Mouse (Mus musculus) retina, adult 2 months (tissue): Measurements from ENCODE around the gene Cyp39a1.
A peak's percentile ranks its signal among the peaks of the same experiment; 100 is the strongest.

ENCODE experiments used
- DNase-seq: peaks from one replicate; pipeline ENCODE4 v3.0.0-alpha.2; 2012; ENCODE audit warnings: low read depth, low spot score

The Cyp39a1 gene

DNA sequence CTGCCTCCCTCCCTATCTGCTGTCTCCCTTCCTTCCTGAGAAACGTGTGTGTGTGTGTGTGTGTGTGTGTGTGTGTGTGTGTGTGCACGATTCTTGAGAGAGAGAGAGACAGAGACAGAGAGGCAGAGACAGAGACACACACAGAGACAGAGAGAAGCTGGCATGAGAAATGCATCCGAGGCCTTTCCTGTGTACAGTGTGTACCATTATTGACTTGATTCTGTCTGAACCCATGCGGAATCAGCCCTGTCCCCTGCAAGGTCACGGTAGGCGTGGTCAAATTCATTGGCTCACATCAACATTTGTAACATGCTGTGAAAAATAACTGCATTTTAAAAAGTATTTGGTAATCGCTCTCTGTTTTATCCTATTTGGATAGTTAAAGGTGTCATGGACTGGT lies 16.9 kb downstream of the Cyp39a1 start:
- no peak for DNase-seq

DNA sequence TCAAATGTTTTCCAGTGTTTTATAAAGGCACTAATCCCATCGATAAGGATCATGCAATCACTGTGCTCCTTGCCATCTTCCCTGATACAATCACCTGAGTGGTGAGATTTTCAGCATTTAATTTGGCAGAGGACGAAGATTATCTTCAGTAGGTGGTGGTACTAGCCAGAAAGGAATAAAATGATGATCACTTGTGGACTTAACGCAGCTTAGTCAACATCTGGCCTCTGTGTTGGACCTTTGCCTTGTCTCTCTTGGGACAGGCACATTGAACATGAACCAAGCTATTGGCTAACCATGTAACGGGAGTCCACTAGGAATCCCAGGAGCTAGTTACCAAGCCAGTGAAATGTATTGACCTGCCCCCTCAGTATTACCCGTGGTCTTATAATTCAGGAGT lies 17.4 kb downstream of the Cyp39a1 start:
- no peak for DNase-seq

DNA sequence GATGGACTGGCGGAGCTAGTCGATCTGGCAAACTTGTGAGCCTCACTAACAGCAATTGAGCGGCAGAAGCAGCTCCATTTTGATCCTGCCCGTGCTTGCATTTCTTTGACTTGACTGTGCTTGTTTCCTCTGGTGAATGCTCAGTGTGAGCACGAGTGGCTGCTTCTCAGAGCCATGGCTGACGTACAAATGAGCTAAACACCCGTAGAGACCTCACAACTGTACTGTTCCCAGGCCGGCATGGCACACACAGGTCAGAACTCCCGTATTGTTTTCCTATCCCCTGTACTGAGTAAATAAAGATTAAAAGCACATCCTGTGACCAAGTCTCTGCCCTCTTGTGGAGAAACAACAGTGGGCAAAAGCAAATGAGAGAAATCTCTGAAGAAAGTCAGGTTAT lies 22.4 kb downstream of the Cyp39a1 start:
- DNase-seq, result no peak

DNA sequence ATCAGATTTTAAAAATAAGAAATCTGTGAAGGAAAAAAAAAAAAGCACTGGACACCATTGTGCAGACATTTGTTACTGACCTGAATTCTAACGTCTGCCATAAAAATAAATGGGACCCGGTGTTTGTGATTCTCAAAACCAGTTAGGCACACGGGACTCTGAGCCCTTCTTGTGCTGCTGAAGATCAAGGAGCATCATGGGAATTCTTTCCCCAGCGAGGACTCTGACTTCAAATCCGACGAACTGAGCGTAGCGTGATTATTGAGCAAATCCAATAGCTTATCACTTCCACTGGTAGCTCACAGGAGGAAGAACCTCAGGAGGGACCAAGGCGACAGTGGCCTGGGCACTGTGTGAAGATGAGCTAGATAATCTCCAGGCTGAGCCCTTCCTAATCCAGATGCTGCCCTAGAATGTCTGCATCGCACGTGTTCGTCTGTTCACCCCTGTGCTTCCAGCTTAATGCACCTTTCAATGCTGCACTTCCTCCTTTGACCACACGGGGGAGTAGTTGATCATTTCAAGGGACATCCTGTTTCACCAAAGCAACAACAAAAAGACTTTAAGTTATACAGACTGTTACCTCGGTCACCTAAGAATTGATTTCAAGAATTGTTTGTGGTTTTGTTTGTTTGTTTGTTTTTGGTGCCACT lies 31.9 kb downstream of the Cyp39a1 start:
- DNase-seq, result peak; percentile 76

DNA sequence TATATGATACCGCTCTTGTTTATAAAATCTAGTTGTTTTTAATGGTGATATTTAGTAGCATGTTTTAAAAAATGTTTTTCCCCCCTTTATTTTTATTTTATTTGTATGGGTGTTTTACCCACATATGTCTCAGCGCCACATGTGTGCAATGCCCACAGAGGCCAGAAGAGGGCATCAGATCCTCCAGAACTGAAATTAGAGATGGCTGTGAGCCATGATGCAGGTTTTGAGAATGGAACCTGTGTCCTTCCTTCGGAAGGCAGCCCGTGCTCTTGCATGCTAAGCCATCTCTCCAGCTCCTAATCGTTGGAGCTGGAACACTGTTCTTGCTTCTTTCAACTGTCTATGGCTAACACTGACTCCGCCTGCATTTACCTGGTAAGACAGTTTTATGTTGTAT lies 33.8 kb downstream of the Cyp39a1 start:
- DNase-seq, result no peak

DNA sequence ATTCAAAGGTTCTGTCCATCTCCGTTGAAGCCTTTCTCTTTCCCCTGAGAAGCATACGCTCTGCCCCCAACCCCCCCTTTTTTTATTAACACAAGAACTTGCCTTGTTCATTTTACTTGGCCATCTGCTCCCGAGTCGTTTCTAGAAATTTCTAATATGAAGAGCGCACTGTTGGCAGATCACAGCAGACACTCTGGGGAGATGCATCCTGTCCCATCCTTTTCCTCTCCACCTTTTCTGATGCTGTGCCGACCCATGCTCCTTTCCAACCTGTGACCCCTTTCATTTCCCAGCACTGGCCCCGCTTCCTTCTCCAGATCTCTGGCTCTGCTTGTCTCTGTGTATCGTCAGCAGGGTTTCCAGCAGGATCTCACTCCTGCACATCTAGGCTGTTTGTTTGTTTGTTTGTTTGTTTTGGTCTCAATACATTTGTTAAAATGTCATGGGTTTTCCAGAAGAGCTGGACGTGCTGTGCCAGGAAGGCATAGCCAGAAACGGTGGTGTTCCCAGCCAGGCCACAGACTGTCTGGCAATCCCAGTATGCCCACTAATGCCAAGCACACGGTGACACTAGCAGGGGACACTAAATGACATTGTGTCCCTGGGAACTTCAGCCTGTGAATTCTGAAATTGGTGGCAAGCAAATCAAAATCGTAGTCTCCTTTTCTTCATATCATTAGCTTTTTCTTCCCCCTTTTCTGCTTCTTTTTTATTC lies 37.1 kb downstream of the Cyp39a1 start:
- DNase-seq, result no peak

DNA sequence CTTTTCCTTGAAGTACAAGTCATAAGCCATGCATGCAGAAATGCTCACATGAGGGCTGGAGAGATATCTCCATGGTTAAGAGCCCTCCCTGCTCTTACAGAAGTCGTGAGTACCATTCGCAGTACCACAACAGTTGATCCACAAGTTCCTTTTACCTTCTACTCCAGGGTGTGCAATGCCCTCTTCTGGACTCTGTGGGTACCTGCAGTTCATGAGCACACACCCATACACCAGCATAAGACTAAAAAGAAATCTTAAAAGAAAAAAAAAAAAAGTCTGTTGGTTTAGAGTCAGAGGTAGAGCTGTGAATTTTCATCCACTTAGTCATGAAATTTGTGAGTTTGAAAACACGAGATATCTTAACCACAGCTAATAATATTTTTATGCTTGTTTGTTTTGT lies 39.5 kb downstream of the Cyp39a1 start:
- no peak for DNase-seq

DNA sequence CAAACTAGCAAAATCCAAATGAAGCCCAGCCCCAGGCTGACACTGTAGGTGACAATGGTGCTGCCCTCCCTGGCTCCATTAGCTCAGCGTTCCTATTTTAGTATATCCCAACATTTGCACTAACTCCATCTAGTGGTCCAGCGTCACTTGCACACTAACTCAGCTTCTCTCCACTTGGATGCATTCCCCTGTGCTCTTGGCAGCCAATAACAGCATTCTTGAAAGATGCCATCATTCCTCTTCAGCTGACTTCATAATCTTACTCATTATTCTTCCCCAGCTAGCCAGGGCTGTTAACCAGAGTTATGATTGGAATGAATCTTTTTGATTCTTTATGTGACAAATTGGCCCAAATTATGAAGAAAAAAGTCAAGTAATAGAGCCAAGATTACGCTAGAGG lies 40.0 kb downstream of the Cyp39a1 start:
- DNase-seq, result no peak

DNA sequence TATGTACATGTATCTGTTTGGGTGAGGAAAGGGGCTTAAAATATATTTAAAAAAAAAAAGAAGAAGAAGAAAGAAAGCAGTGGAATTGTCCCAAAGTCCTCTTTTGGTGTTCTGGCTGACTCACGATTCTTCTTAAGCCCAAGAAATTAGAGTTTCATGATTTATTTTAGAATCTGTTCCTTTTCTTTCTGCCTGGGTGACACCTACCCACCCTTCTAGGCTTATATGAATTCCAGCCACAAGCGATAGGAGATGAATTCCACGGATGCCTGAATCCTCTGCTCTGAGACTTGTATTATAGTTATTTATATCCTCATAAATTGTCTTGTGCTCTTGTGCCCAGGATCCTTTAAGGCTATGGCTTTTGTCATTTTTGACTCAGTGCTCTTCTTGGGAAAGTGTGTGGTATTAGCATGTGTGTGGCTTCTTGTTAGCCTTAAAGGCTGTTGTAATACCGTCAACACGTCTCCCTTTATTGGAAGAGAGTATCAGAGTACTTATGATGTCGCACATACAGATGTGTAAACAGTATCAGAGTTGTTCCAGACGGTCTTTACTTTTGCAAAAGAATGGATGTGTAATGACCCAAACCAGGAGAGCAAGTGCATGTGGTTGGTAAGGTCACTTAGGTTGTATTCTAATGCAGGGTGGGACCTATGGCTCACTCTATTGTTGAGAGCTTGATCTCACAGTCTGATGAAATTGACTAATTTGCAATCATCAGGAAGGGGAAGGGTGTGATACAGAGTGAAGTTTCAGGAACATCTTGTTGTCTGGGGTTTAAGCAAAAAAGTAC lies 44.5 kb downstream of the Cyp39a1 start:
- no peak for DNase-seq

DNA sequence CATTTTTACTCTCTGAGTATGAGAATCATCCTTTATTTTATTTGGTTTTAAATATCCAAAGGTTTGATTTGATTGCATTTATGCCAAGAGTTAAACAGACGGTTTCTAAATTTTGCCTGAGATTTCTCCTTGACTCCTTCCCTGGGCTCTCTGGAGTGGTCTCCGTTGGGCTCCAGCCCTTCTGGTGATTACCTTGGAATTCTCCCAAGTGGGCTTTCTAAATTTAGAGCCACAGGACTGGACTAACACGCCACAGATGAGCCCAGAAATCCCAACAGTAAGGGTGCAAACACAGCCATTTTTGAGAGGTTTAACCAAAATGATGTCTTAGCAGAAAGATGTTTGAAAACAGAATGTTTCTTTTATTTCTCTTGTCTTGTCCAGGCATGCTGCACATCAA lies 47.0 kb downstream of the Cyp39a1 start:
- no peak for DNase-seq

DNA sequence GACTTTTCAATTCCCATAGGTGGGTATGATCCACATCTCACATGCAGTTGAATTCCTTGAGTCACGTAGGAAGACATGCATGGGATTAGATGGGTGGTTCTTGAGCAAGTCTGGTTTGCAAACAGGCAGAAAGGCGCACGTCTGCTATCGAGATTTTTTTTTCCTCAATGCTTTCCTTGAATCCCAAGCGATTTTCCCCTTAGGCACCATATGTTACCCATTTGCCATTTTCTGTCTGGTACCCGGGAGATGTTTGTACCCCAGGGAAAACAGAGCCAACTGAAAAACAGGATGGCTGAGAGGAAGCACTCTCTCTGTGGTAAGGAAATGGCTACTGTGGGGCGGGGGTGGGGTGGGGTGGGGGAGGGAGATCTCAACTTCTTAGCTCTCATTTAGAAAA lies 49.4 kb downstream of the Cyp39a1 start:
- no peak for DNase-seq

DNA sequence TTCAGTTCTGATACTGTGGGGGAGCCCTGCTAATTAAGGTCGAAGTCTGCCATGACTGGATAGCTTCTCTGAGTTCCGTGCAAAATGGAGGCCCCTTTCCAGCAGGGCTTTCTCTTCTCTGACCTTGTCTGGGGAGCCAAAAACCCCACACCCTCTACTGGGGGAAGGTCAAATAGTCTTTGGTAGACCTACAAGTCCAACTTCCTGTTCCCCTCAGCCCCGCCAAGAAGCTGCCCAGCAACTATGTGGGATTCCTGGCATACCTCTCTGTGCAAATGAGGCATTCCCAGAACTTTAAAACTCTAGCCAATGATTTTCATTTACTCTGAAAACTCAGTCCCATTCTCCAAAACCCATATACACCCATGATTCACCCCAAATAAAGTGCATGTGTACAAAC lies 52.2 kb downstream of the Cyp39a1 start:
- no peak for DNase-seq

DNA sequence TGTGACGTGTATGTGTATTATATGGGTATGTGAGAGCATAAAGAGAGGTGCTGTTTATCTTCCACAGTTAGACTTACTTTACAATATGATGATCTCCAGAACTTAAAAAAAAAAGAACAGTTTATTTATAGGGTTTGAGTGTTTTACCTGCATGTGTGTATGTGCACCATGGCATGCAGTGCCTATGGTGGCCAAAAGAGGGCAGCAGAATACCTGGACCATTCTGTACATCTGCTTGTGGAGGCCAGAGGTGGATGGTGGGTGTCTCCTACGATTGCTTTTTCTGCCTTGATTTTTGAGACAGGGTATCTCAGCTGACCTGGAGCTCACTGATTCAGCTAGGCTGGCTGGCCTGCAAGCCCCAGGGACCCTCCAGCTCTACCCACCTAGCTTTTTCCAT lies 57.3 kb downstream of the Cyp39a1 start:
- no peak for DNase-seq

DNA sequence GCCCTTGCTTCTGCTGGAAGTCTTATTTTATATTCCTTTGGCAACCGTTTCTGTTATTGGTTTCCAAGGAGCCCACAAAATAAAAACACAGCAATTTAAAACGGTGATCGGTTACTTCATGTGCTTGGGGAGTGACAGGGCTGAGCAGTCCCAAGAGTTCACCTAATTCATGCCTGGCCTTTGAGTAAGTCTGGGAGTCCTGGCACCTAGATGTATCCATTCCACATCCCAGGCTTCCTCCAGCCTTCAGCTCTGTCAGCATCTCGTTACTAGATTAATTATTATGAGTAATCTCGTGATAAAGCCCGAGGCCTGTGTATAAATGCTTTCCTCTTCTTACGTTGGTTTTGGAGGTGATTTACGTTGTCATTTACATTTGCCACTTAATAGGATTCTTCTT lies 64.1 kb downstream of the Cyp39a1 start:
- DNase-seq, result no peak

DNA sequence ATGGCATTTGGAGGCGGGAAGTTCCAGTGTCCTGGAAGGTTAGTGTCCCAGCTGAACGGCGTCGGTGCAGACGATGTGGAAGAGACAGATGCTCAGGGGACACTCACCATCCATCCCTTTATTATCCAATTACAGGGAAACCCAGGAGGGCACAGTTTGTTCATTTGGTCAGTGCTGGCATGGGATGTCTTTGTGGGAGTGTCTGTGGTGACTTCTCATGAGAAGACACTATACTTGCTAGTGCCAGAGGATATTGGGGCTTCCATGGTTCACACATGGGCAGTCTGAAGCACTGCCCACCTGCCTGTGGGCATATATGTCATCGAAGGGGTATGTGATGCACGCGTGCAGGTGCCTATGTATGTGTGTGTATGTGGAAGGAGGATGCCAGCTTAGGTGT lies 64.8 kb downstream of the Cyp39a1 start:
- DNase-seq, result no peak

DNA sequence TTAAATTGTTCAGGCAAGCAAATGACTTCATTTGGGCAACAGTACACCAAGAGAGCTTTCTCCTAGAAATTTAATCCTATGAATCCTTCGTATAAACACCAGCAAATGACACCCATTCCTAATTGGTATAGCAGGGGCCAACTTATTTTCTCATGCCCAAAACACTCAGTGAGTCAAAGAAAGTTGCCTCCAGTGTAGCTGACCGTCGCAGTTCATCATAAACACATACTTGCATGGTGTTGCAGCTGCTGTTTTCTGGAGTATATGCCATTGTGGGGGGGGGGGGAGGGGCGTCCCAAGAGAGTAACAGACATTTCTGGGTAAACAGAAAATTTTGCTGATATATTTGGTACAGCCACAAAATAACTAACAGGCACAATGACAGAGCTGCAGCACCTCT lies 67.0 kb downstream of the Cyp39a1 start:
- DNase-seq, result no peak

DNA sequence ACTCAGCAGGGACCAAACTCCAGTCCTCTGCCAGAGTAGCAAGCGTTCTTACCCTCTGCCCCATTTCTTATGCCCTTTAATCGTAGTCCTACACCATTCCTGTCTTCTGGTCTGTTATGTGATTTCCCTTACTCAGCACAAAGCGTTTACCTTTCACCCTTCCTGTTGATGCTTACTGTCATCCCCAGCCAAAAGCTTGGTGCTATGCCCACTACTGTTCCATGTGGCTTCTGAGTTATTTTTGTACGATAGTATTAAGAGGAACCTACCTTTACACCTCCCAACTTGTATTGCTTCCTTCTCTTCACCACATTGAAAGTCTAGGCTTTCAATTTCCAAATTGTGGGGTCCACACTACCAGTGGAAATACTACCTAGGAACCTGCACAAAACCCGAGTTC lies 76.7 kb downstream of the Cyp39a1 start:
- DNase-seq, result no peak

DNA sequence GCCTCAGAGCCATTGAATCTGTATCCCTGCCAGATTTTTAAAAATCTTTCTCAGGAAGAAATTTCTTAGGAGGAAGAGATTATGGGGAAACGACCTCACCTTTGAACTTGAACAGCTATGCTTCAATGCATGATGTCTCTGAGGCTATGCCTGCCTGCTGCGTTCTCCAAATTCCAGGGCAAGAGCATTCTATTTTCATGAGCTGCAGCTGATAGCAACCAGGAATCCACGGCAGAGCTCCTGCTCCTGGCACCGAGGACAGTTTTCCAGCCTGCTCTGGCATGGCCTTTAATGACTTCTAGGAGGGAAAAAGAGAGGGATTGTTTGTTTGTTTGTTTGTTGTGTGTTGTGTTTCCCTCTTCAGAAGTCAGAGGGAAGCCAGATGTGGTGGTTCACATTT lies 77.2 kb downstream of the Cyp39a1 start:
- DNase-seq, result no peak

DNA sequence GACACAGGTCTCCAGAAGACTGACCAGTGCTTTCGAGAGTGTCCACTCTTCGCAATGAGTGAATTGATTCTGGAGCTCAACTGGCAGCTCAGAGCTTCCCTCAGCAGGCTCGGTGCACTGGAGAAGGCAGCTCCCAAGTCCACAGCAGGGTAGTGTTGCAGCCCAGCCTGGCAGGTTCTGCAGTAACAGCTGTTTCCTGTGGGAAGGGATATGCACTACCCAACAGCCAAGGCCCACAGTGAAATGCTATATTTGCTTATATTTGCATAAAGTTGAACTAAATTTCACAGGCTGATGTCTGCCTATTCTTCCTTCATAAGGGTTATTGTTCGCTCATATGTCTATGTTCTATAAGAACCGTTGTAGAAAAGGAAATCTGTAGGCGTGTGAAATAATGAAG lies 83.9 kb downstream of the Cyp39a1 start:
- DNase-seq, result no peak

DNA sequence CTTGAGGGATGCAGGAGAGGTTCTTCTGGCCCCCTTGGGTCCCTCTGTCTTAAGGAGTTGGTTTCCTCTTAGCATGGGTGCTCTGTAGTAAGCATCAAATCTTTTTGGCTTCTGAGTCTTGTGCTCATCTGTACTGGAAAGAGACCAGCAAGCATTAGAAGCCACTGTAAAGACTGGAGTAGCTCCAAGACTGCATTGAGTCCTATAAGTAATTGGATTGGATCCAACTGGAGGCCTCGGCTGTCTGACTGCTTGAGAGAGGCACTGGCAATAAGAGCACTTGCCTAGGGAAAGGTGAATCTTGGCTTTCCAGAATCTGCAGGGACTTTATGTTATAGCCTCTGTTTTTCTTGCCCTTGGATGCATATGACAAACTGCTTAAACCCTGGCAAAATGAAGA lies 85.6 kb downstream of the Cyp39a1 start:
- no peak for DNase-seq

DNA sequence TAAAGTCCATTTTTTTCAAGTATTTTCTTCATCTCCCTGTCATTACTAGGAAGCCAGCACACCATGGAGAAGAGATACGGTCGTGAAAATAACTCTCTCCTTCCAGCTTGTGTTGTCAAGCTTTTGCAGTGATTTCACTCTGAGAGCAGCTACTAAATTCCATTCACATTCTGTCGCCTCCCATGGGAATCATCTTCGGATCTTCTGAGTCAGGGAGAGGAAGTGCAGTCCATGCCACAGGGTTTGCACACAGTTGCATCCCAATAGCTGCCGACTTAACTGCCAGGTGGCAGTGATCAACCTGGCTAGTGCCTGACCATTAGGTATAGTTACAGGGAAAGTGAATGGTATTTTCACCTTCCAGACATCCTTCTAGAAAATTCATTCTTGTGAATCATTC lies 87.5 kb downstream of the Cyp39a1 start:
- no peak for DNase-seq

DNA sequence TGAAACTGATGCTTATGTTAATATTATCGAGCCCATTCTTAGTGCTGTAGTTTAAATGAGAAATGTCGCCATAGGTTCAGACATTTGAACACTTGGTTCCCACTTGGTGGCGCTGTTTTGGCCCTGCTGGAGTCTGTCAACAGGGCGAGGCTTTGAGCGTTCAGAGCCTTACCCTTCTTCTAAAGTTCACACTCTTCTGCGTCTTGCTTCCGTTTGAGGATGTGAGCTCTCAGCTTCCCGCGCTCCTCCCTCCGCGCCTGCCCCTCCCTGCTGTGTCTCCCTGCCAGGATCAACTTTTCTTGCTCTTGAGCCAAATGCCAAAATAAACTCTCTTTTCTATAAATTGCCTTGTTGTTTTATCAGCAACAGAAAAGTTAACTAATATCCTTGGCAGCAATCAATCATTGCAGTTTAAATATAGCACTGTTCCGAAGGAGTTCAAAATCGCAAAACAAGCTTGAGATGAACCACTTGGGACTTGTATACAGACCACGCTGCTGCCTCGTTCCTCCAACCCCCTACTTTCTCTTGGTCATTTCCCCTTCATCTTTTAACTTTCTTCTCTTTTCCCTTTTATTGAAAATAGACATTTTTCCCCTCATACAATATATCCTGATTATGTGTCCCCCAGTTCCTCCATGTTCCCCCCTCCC lies 91.5 kb downstream of the Cyp39a1 start:
- DNase-seq, result no peak
